Mouse (Mus musculus): ENCODE results near the gene N4bp1.

DNA sequence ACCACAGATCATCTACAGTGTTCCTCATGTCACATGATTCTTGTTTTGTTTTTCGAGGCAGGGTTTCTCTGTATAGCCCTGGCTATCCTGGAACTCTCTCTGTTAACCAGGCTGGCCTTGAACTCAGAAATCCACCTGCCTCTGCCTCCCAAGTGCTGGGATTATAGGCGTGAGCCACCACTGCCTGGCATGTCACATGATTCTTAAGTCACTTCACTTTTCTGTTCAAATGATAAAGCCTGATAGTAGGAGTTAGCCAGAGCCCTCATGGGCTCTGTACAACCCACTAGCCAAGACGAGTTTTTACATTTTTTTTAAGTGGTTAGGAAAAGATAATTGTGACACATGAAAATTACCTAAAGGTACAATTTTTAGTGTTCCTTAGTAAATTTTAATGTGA is 126.4 kb downstream of the N4bp1 start:
- no peak for TF ChIP-seq CTCF (IDR thresholded peaks at IDR 0.05; ENCODE audit: borderline replicate concordance, insufficient read depth, low read length)
- TF ChIP-seq POLR2A (IDR thresholded peaks at IDR 0.05; ENCODE audit: low read depth, low read length) = no peak
